Mouse (Mus musculus): ENCODE results near the gene Adrb1. TPM values are rescaled to one million over a fixed set of nuclear protein-coding genes. Genes with fewer than 3 reads are reported as not detected.

Gene Adrb1
- polyA plus RNA-seq, 1 experiment, result 34.0 TPM

GRCm38 (mm10) chr19:56685515-56685914 is 36.5 kb upstream of the Adrb1 start:
- TF ChIP-seq CTCF (IDR thresholded peaks at IDR 0.05; ENCODE audit: extremely low read depth, insufficient read depth, low read length) (no peak), POLR2A (IDR thresholded peaks at IDR 0.05; ENCODE audit: extremely low read depth, insufficient read depth, low read length) (no peak)
- no peak overlapping the region for H3K4me3 ChIP-seq (ENCODE audit: insufficient read depth, low read length)
- H3K27ac ChIP-seq (ENCODE audit: insufficient read depth, low read length), result no peak overlapping the region
- H3K4me1 ChIP-seq (ENCODE audit: control insufficient read depth, insufficient read depth, low read length), result peaks cover 3% of the 10 kb centered on the region

GRCm38 (mm10) chr19:56686218-56686617 is 35.8 kb upstream of the Adrb1 start:
- peaks cover 3% of the 10 kb centered on the region for H3K4me1 ChIP-seq (ENCODE audit: control insufficient read depth, insufficient read depth, low read length)
- H3K4me3 ChIP-seq (ENCODE audit: insufficient read depth, low read length), result no peak overlapping the region
- H3K27ac ChIP-seq (ENCODE audit: insufficient read depth, low read length), result no peak overlapping the region
- TF ChIP-seq POLR2A (IDR thresholded peaks at IDR 0.05; ENCODE audit: extremely low read depth, insufficient read depth, low read length) (no peak), CTCF (IDR thresholded peaks at IDR 0.05; ENCODE audit: extremely low read depth, insufficient read depth, low read length) (no peak)

- H3K4me3 ChIP-seq (ENCODE audit: insufficient read depth, low read length), result no peak overlapping the region
- H3K4me1 ChIP-seq (ENCODE audit: control insufficient read depth, insufficient read depth, low read length), result peaks cover 3% of the 10 kb centered on the region
- TF ChIP-seq CTCF (IDR thresholded peaks at IDR 0.05; ENCODE audit: extremely low read depth, insufficient read depth, low read length), result no peak
- no peak for TF ChIP-seq POLR2A (IDR thresholded peaks at IDR 0.05; ENCODE audit: extremely low read depth, insufficient read depth, low read length)
- no peak overlapping the region for H3K27ac ChIP-seq (ENCODE audit: insufficient read depth, low read length)
Observed at GRCm38 (mm10) chr19:56687026-56687635, 34.9 kb upstream of the Adrb1 start.

GRCm38 (mm10) chr19:56687676-56688075 is 34.3 kb upstream of the Adrb1 start:
- H3K27ac ChIP-seq (ENCODE audit: insufficient read depth, low read length), result no peak overlapping the region
- H3K4me1 ChIP-seq (ENCODE audit: control insufficient read depth, insufficient read depth, low read length), result peaks cover 3% of the 10 kb centered on the region
- no peak overlapping the region for H3K4me3 ChIP-seq (ENCODE audit: insufficient read depth, low read length)
- TF ChIP-seq CTCF (IDR thresholded peaks at IDR 0.05; ENCODE audit: extremely low read depth, insufficient read depth, low read length) (no peak), POLR2A (IDR thresholded peaks at IDR 0.05; ENCODE audit: extremely low read depth, insufficient read depth, low read length) (no peak)

GRCm38 (mm10) chr19:56688661-56689335 is 33.2 kb upstream of the Adrb1 start:
- H3K27ac ChIP-seq (ENCODE audit: insufficient read depth, low read length), result no peak overlapping the region
- no peak overlapping the region for H3K4me3 ChIP-seq (ENCODE audit: insufficient read depth, low read length)
- H3K4me1 ChIP-seq (ENCODE audit: control insufficient read depth, insufficient read depth, low read length), result peaks cover 3% of the 10 kb centered on the region
- TF ChIP-seq CTCF (IDR thresholded peaks at IDR 0.05; ENCODE audit: extremely low read depth, insufficient read depth, low read length) (no peak), POLR2A (IDR thresholded peaks at IDR 0.05; ENCODE audit: extremely low read depth, insufficient read depth, low read length) (no peak)

- no peak overlapping the region for H3K27ac ChIP-seq (ENCODE audit: insufficient read depth, low read length)
- peaks cover 3% of the 10 kb centered on the region for H3K4me1 ChIP-seq (ENCODE audit: control insufficient read depth, insufficient read depth, low read length)
- H3K4me3 ChIP-seq (ENCODE audit: insufficient read depth, low read length), result no peak overlapping the region
- TF ChIP-seq POLR2A (IDR thresholded peaks at IDR 0.05; ENCODE audit: extremely low read depth, insufficient read depth, low read length) (no peak), CTCF (IDR thresholded peaks at IDR 0.05; ENCODE audit: extremely low read depth, insufficient read depth, low read length) (no peak)
Observed at GRCm38 (mm10) chr19:56689493-56689892, 32.5 kb upstream of the Adrb1 start.

GRCm38 (mm10) chr19:56691103-56691502 is 30.9 kb upstream of the Adrb1 start:
- H3K27ac ChIP-seq (ENCODE audit: insufficient read depth, low read length), result no peak overlapping the region
- H3K4me1 ChIP-seq (ENCODE audit: control insufficient read depth, insufficient read depth, low read length), result no peaks in the 10 kb centered on the region
- no peak for TF ChIP-seq POLR2A (IDR thresholded peaks at IDR 0.05; ENCODE audit: extremely low read depth, insufficient read depth, low read length)
- no peak for TF ChIP-seq CTCF (IDR thresholded peaks at IDR 0.05; ENCODE audit: extremely low read depth, insufficient read depth, low read length)

GRCm38 (mm10) chr19:56692451-56692850 is 29.5 kb upstream of the Adrb1 start:
- Histone ChIP-seq H3K4me3 (ENCODE audit: insufficient read depth, low read length) (no peak overlapping the region), H3K27ac (ENCODE audit: insufficient read depth, low read length) (no peak overlapping the region), H3K4me1 (ENCODE audit: control insufficient read depth, insufficient read depth, low read length) (no peaks in the 10 kb centered on the region)
- TF ChIP-seq CTCF (IDR thresholded peaks at IDR 0.05; ENCODE audit: extremely low read depth, insufficient read depth, low read length) (no peak), POLR2A (IDR thresholded peaks at IDR 0.05; ENCODE audit: extremely low read depth, insufficient read depth, low read length) (no peak)

More at GRCm38 (mm10) chr19:56691103-56691502, 30.9 kb upstream of the Adrb1 start:
- H3K4me3 ChIP-seq (ENCODE audit: insufficient read depth, low read length), result no peak overlapping the region

GRCm38 (mm10) chr19:56697370-56698144 is 24.4 kb upstream of the Adrb1 start:
- peaks cover 2% of the 10 kb centered on the region; the same call in 1 of the 2 replicates for H3K4me1 ChIP-seq (ENCODE audit: control insufficient read depth, insufficient read depth, low read length)
- 0 out of 2 replicates have a peak overlapping the region, but pooled peaks have one; percentile 15 for H3K27ac ChIP-seq (ENCODE audit: insufficient read depth, low read length)
- no peak overlapping the region for H3K4me3 ChIP-seq (ENCODE audit: insufficient read depth, low read length)
- TF ChIP-seq POLR2A (IDR thresholded peaks at IDR 0.05; ENCODE audit: extremely low read depth, insufficient read depth, low read length) (no peak), CTCF (IDR thresholded peaks at IDR 0.05; ENCODE audit: extremely low read depth, insufficient read depth, low read length) (no peak)

All from cortical plate, adult 2 months (tissue).